8 mouse cellular contexts compared by ENCODE assay signal in genomic region chr10:121409717-121410116, GRCm38 (mm10). TPM values are rescaled to one million over a fixed set of nuclear protein-coding genes. Genes with fewer than 3 reads are reported as not detected.
DNase-seq lines count a peak whose midpoint lies in the region; ATAC-seq and TF ChIP-seq lines count a peak whose summit lies in the region.
"Had no signal": no experiment of that assay in that cellular context is flagged by ENCODE, and none has a peak within 500 bp of the region (broad histone marks: within the 10 kb centered on the region; RNA-seq: fewer than 3 reads in every experiment).

No protein-coding gene starts in this region.

- peak; percentile 59 for ATAC-seq in granulocyte monocyte progenitor cell, adult 5-6 weeks (replicated peaks; ENCODE audit: poor library complexity, severe bottlenecking)
- ATAC-seq in megakaryocyte progenitor cell, adult 5-6 weeks (replicated peaks; ENCODE audit: poor library complexity): peak; percentile 89

- intact Hi-C loops in gastrocnemius, postnatal 36 days (cut with DNase I): loop anchor here (1.0 to 5.0 kb wide), 2 partner anchors 68 to 107 kb away; partner anchors contain the start of gene Rassf3

- no peak overlapping the region for H3K9ac ChIP-seq in CH12.LX (ENCODE audit: insufficient read depth, low read depth)
- H3K9ac ChIP-seq: stomach, embryonic 15.5 days had no signal

- TF ChIP-seq RAD21 in CH12.LX (IDR thresholded peaks at IDR 0.05; ENCODE audit: low read depth, low read length): peak; percentile 73

- H3K79me2 ChIP-seq in CH12.LX (replicated peaks; ENCODE audit: control insufficient read depth, extremely low read depth, insufficient read depth, poor library complexity, severe bottlenecking): no peaks in the 10 kb centered on the region

- H3K27me3 ChIP-seq in CH12.LX (replicated peaks): no peaks in the 10 kb centered on the region
- H3K27me3 ChIP-seq: stomach, embryonic 15.5 days had no signal

- H3K9me3 ChIP-seq in CH12.LX (replicated peaks; ENCODE audit: low read length): no peaks in the 10 kb centered on the region
- H3K9me3 ChIP-seq: stomach, embryonic 15.5 days had no signal

- no peak overlapping the region for H3K4me2 ChIP-seq in CH12.LX (ENCODE audit: insufficient read depth, low read depth, poor library complexity, severe bottlenecking)
- H3K4me2 ChIP-seq: stomach, embryonic 15.5 days had no signal

- no peak overlapping the region for H3K27ac ChIP-seq in layer of hippocampus, adult 2 months
- H3K27ac ChIP-seq in CH12.LX (ENCODE audit: insufficient read depth, low read depth): no peak overlapping the region
- H3K27ac ChIP-seq: stomach, embryonic 15.5 days had no signal

- no peak for TF ChIP-seq POLR2A in CH12.LX (IDR thresholded peaks at IDR 0.05; ENCODE audit: low read depth, low read length)

- in situ Hi-C loops in CH12.LX (cut with MboI; ENCODE audit: low pct_ligation_motif_present, low pct_unique_long_range_greater_than_20kb, low sequenced_read_pairs): no loop called here

- H3K36me3 ChIP-seq in CH12.LX (replicated peaks in 1 of 2; ENCODE audit: control insufficient read depth in 1 of 2, insufficient read depth in 1 of 2, low read length in 1 of 2): peaks cover 13 to 32% of the 10 kb centered on the region in 2 experiments

- dilution Hi-C loops in CH12.LX (cut with MboI; ENCODE audit: extremely low pct_ligation_motif_present, extremely low pct_unique_long_range_greater_than_20kb, low sequenced_read_pairs): no loop called here

- peaks cover 0 to 6% of the 10 kb centered on the region in 2 experiments; a peak in 2 of 4 replicates for H3K4me1 ChIP-seq in CH12.LX (ENCODE audit: control insufficient read depth in 1 of 2, insufficient read depth in 2 of 2)
- H3K4me1 ChIP-seq: stomach, embryonic 15.5 days had no signal

- DNase-seq in layer of hippocampus, adult 2 months (ENCODE audit: low spot score in 2 of 2): peak in 1 of 2 experiments; percentile 44
- DNase-seq in layer of hippocampus, adult 9-11 months: no peak
- DNase-seq in CH12.LX (ENCODE audit: extremely low read depth): peak; percentile 53
- peak; percentile 85 for DNase-seq in ZHBTc4 (ENCODE audit: low read depth, low spot score)
- DNase-seq in gastrocnemius, postnatal 36 days: no peak

- peak; percentile 94 for TF ChIP-seq CTCF in layer of hippocampus, adult 2 months (conservative IDR thresholded peaks at IDR 0.05)
- TF ChIP-seq CTCF in CH12.LX (conservative IDR thresholded peaks at IDR 0.05 in 1 of 2, IDR thresholded peaks at IDR 0.05 in 1 of 2; ENCODE audit: low read depth in 2 of 2, low read length in 2 of 2): peak; percentile 62 to 83

- no peak overlapping the region for H3K4me3 ChIP-seq in layer of hippocampus, adult 2 months
- H3K4me3 ChIP-seq in CH12.LX (replicated peaks in 1 of 3; ENCODE audit: low read depth in 2 of 3, low read length in 2 of 3, poor library complexity in 1 of 3): no peak overlapping the region
- H3K4me3 ChIP-seq: stomach, embryonic 15.5 days had no signal

- TF ChIP-seq EP300 in CH12.LX (IDR thresholded peaks at IDR 0.05; ENCODE audit: low read length): no peak

TF ChIP-seq in CH12.LX, 34 proteins besides CTCF, POLR2A, EP300 and RAD21:
- TF ChIP-seq ETS1 (conservative IDR thresholded peaks at IDR 0.05; ENCODE audit: low read depth, low read length) (no peak), PAX5 (IDR thresholded peaks at IDR 0.05; ENCODE audit: low read length) (no peak), ZNF384 (IDR thresholded peaks at IDR 0.05; ENCODE audit: low read depth, low read length) (peak; percentile 44; the same call in 1 of the 2 replicates), MYC (IDR thresholded peaks at IDR 0.05; ENCODE audit: low read depth, low read length) (no peak), SMC3 (IDR thresholded peaks at IDR 0.05; ENCODE audit: low read depth, low read length) (peak; percentile 91), ZC3H11A (IDR thresholded peaks at IDR 0.05; ENCODE audit: low read depth, low read length) (peak; percentile 57), USF2 (conservative IDR thresholded peaks at IDR 0.05; ENCODE audit: low read depth, low read length) (no peak)

RNA-seq across cellular contexts. Expression of gene Gns, which starts 44.8 kb away (rescaled TPM):
- total RNA-seq in layer of hippocampus, adult 2 months (2021): 10 to 100 TPM; 78.8 to 83.5 TPM
- 58.2 and 77.2 TPM in 2 replicates for total RNA-seq in CH12.LX (2012; rRNA removed)
- 28.4 and 28.7 TPM in 2 replicates for total RNA-seq in CH12.LX (2014; rRNA removed)
- polyA plus RNA-seq in CH12.LX (2012; ENCODE audit: insufficient read length, low read depth): 87.3 and 104 TPM in 2 replicates
- total RNA-seq in granulocyte monocyte progenitor cell, adult 5-6 weeks (2014; fragmentation: Nextera tagmentation): 13.6 and 15.6 TPM in 2 replicates
- total RNA-seq in granulocyte monocyte progenitor cell, adult 5-6 weeks (2017): 7.1 and 9.4 TPM in 2 replicates
- total RNA-seq in megakaryocyte progenitor cell, adult 5-6 weeks (2015): 12.1 and 12.6 TPM in 2 replicates
- total RNA-seq in megakaryocyte progenitor cell, adult 5-6 weeks (2017): 10.6 and 12.0 TPM in 2 replicates
- 10 to 100 TPM; 24.6 to 27.9 TPM for total RNA-seq in gastrocnemius, postnatal 36 days (2021)

RNA-seq across cellular contexts. Expression of gene Tbc1d30, which starts 58.6 kb away (rescaled TPM):
- 10 to 100 TPM; 37.0 to 37.2 TPM for total RNA-seq in layer of hippocampus, adult 2 months (2021)
- total RNA-seq in CH12.LX (2012; rRNA removed): not detected in 2 replicates
- not detected in 2 replicates for total RNA-seq in CH12.LX (2014; rRNA removed)
- polyA plus RNA-seq in CH12.LX (2012; ENCODE audit: insufficient read length, low read depth): 0.16 TPM in 1 of 2 replicates, not detected in the other
- total RNA-seq in granulocyte monocyte progenitor cell, adult 5-6 weeks (2014; fragmentation: Nextera tagmentation): not detected in 2 replicates
- 2.6 and 7.3 TPM in 2 replicates for total RNA-seq in granulocyte monocyte progenitor cell, adult 5-6 weeks (2017)
- total RNA-seq in megakaryocyte progenitor cell, adult 5-6 weeks (2015): 0.51 and 0.59 TPM in 2 replicates
- total RNA-seq in megakaryocyte progenitor cell, adult 5-6 weeks (2017): 1.3 TPM in 1 of 2 replicates, not detected in the other
- total RNA-seq in gastrocnemius, postnatal 36 days (2021): under 1 TPM; 0.42 to 0.46 TPM

Comparison
In these comparisons a context has a peak if more than half of its experiments do, and no peak if none do; other contexts are left out.
1. DNase-seq: peak in CH12.LX (single experiment) and ZHBTc4 (single experiment); none in layer of hippocampus, adult 9-11 months (single experiment) and gastrocnemius, postnatal 36 days (0 of 2).
2. RNA of gene Tbc1d30, which starts 58.6 kb away (total RNA-seq): 37.0 to 37.2 TPM in layer of hippocampus, adult 2 months; 2.6 to 7.3 TPM in granulocyte monocyte progenitor cell, adult 5-6 weeks, 0.51 to 1.3 TPM in megakaryocyte progenitor cell, adult 5-6 weeks, 0.42 to 0.46 TPM in gastrocnemius, postnatal 36 days and not detected in CH12.LX; every median in the first group is over 4 times any median in the second.